Mouse (Mus musculus): ENCODE data around the gene Srpr. TPM values are rescaled to one million over a fixed set of nuclear protein-coding genes. Genes with fewer than 3 reads are reported as not detected.

The Srpr gene
- total and polyA plus RNA-seq, 3 experiments: 42.9 to 113 (median 63.5) TPM

DNA sequence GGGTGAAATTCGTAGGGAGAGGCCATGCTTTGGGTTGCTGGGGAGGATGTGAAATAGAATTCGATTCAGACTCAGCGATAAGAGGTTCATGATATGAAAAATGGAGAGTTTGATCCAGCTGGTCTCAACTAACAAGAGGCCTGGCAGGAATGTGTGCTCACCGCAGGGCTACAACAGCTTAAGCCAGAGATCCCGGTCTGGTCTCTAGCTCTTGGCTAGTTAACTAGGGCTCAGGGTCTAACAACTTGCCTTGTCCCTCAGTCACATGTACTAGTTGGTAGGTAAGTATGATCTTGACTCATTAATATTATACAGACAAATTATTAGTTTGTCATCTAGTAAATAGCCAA lies 82.9 kb downstream of the Srpr start:
- H3K9ac ChIP-seq (ENCODE audit: control insufficient read depth, low read depth, low read length, poor library complexity, severe bottlenecking): no peak overlapping the region
- no peaks in the 10 kb centered on the region for H3K27me3 ChIP-seq (ENCODE audit: control insufficient read depth in 1 of 2, insufficient read depth in 2 of 2, low read length in 2 of 2)
- H3K79me2 ChIP-seq (ENCODE audit: control insufficient read depth, insufficient read depth, low read length, poor library complexity): no peaks in the 10 kb centered on the region
- no peak for DNase-seq (ENCODE audit: low read depth, low spot score)
- H3K4me3 ChIP-seq (ENCODE audit: control insufficient read depth in 1 of 2, insufficient read depth in 1 of 2, low read depth in 2 of 2, low read length in 2 of 2): no peak overlapping the region
- no peaks in the 10 kb centered on the region for H3K36me3 ChIP-seq (ENCODE audit: control insufficient read depth in 1 of 2, insufficient read depth in 2 of 2, low read length in 2 of 2)
- H3K9me3 ChIP-seq (replicated peaks; ENCODE audit: insufficient read depth, low read length): no peaks in the 10 kb centered on the region
- no peak overlapping the region for H3K27ac ChIP-seq (ENCODE audit: control insufficient read depth, low read depth, low read length)
- TF ChIP-seq MEF2A (IDR thresholded peaks at IDR 0.05; ENCODE audit: extremely low read depth, insufficient replicate concordance, low read depth, low read length, poor library complexity, severe bottlenecking) (no peak), MAZ (IDR thresholded peaks at IDR 0.05; ENCODE audit: low read depth, low read length) (no peak), GABPA (IDR thresholded peaks at IDR 0.05; ENCODE audit: low read depth, low read length) (no peak), TAL1 (IDR thresholded peaks at IDR 0.05; ENCODE audit: low read length) (no peak), RAD21 (IDR thresholded peaks at IDR 0.05; ENCODE audit: low read depth, low read length) (no peak), ZMIZ1 (IDR thresholded peaks at IDR 0.05; ENCODE audit: low read depth, low read length) (no peak), GATA1 (IDR thresholded peaks at IDR 0.05; ENCODE audit: low read depth, low read length) (no peak), RCOR1 (IDR thresholded peaks at IDR 0.05; ENCODE audit: low read depth, low read length) (no peak), ELF1 (IDR thresholded peaks at IDR 0.05; ENCODE audit: low read depth, low read length) (no peak), E2F4 (IDR thresholded peaks at IDR 0.05; ENCODE audit: borderline replicate concordance, low read depth, low read length) (no peak), CHD2 (IDR thresholded peaks at IDR 0.05; ENCODE audit: low read length) (no peak), JUND (IDR thresholded peaks at IDR 0.05; ENCODE audit: low read depth, low read length) (no peak), CHD1 (IDR thresholded peaks at IDR 0.05; ENCODE audit: low read depth, low read length) (no peak), SIN3A (IDR thresholded peaks at IDR 0.05; ENCODE audit: low read length) (no peak)
- no peaks in the 10 kb centered on the region for H3K4me1 ChIP-seq (ENCODE audit: control insufficient read depth in 1 of 2, insufficient read depth in 2 of 2, low read length in 2 of 2)

- DNase-seq (ENCODE audit: low read depth, low spot score): no peak
Observed at GRCm38 (mm10) chr9:35283415-35284069, 83.6 kb downstream of the Srpr start.

More at GRCm38 (mm10) chr9:35283415-35284069, 83.6 kb downstream of the Srpr start:
- Histone ChIP-seq H3K9me3 (replicated peaks; ENCODE audit: insufficient read depth, low read length) (no peaks in the 10 kb centered on the region), H3K9ac (ENCODE audit: control insufficient read depth, low read depth, low read length, poor library complexity, severe bottlenecking) (no peak overlapping the region), H3K4me1 (ENCODE audit: control insufficient read depth in 1 of 2, insufficient read depth in 2 of 2, low read length in 2 of 2) (no peaks in the 10 kb centered on the region), H3K4me3 (ENCODE audit: control insufficient read depth in 1 of 2, insufficient read depth in 1 of 2, low read depth in 2 of 2, low read length in 2 of 2) (no peak overlapping the region), H3K36me3 (ENCODE audit: control insufficient read depth in 1 of 2, insufficient read depth in 2 of 2, low read length in 2 of 2) (no peaks in the 10 kb centered on the region), H3K79me2 (ENCODE audit: control insufficient read depth, insufficient read depth, low read length, poor library complexity) (no peaks in the 10 kb centered on the region), H3K27ac (ENCODE audit: control insufficient read depth, low read depth, low read length) (no peak overlapping the region), H3K27me3 (ENCODE audit: control insufficient read depth in 1 of 2, insufficient read depth in 2 of 2, low read length in 2 of 2) (no peaks in the 10 kb centered on the region)
- TF ChIP-seq CTCF (IDR thresholded peaks at IDR 0.05 in 2 of 3, conservative IDR thresholded peaks at IDR 0.05 in 1 of 3; ENCODE audit: control insufficient read depth in 1 of 3, insufficient read depth in 1 of 3, low read depth in 2 of 3, low read length in 3 of 3, poor library complexity in 1 of 3, severe bottlenecking in 1 of 3) (no peak), ZC3H11A (IDR thresholded peaks at IDR 0.05; ENCODE audit: low read depth, low read length) (no peak), CHD1 (IDR thresholded peaks at IDR 0.05; ENCODE audit: low read depth, low read length) (no peak), USF1 (IDR thresholded peaks at IDR 0.05; ENCODE audit: low read depth, low read length) (no peak)

All from MEL (cell line).